Mouse (Mus musculus) skeletal muscle tissue, postnatal 0 days (tissue): ENCODE data around the gene Rab3ip. TPM values are rescaled to one million over a fixed set of nuclear protein-coding genes. Genes with fewer than 3 reads are reported as not detected.

ENCODE experiments used
- polyA plus RNA-seq: library from polyadenylated mRNA; unstranded; fragments of >200 nt; fragmentation: Nextera tagmentation; extraction: Ambion mirVana; gene quantifications from 2 replicates; pipeline ENCODE4 v1.2.1, GENCODE M21; 2015

The Rab3ip gene
- 22.8 and 23.6 TPM in 2 replicates for polyA plus RNA-seq

GRCm38 (mm10) chr10:116950009-116950769 is at the start of gene Rab3ip:
Rab3ip (minus strand) TSS chr10:116950769.

DNA sequence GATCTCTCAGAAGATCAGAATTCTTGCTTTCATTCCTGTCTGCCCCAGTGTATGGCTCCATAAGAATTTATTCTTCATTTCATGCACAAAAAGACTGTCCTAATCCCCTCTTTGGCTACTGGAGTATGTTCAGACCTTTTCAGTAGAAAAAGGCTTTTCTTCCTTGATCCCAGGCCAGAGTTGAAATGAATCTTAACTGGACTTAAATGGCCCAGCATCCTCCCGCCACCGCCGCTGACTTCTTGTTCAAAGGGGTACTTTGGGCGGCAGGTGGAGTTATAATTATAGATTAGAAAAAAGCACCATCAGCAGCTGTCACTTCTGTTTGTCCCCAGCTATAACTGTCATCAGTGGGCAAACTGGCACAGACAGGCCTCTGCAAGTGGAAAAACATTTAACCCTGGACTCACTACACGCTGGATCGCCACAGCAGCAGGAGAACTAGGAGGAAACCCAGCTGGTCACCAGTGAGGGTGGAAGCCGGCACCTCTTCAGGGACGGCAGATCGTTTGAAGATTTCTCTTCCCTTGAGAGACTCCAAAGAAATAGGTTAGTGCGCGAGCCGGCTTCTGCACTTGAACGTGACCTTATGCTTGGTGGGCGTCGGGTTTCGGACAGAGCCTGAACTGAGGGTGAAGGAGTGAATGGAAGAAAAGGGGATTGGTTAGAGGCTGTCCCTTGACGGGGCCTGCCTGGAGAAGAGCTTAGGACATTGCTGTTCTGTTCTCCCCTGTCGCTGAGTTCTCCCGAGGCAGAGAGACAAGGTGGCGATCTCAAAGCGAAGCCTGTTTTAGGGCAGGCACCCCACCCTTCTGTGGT is 35.9 kb upstream of the Rab3ip start, which contains the start of gene Best3:
Gene Best3 (plus strand): TSS at position 51 of the 819 bp plus-strand sequence.

DNA sequence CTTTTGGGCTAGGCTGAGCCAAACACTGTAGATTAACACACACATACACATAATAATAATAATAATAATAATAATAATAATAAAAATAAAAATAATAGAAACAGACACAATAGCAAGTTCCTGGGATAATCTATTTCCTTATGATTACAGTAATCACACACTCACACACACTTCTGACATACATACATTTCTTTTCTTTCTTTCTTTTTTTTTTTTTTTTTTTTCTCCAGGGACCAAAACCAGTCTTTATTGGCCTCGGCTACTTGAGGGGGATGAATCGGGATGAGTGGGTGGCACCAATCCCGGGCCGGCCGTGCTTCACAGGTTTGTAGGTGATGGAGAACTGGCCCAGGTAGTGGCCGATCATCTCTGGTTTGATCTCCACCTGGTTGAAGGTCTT is 21.9 kb upstream of the Rab3ip start, which contains the start of gene Gm10271:
Gene Gm10271 (minus strand): TSS at position 101 of the 400 bp plus-strand sequence.

GRCm38 (mm10) chr10:116896336-116897177 is 54.0 kb downstream of the Rab3ip start, which contains the start of gene Myrfl:
Myrfl (minus strand) TSS chr10:116896919.

Other genes with a start within 250 kb of the Rab3ip start
- gene Myrfl, start 53.9 kb downstream of the Rab3ip start, polyA plus RNA-seq, result 0.18 TPM in 2 replicates
- gene Gm10271, start 21.8 kb upstream of the Rab3ip start, polyA plus RNA-seq, result not detected in 2 replicates
- 8.2 and 8.3 TPM in 2 replicates for gene Best3, start 35.5 kb upstream of the Rab3ip start, polyA plus RNA-seq
- not detected in 2 replicates for gene Lrrc10, start 94.6 kb upstream of the Rab3ip start, polyA plus RNA-seq
- 136 TPM in 2 replicates for gene Cct2, start 113.0 kb upstream of the Rab3ip start, polyA plus RNA-seq
- gene Frs2, start 197.8 kb upstream of the Rab3ip start, polyA plus RNA-seq, result 8.0 and 10.4 TPM in 2 replicates